Mouse (Mus musculus) midbrain, embryonic 11.5 days (tissue): Measurements from ENCODE around the gene Ibsp. TPM values are rescaled to one million over a fixed set of nuclear protein-coding genes. Genes with fewer than 3 reads are reported as not detected.

Experiments used
- ATAC-seq: fragments of 200-750 bp; cut with Nextera tagmentation; 2 replicates; pipeline ENCODE4 v1.8.0; 2017; ENCODE audit warnings: moderate TSS enrichment, moderate library complexity; ENCODE audit not compliant: low FRiP score
- DNase-seq: peaks from one replicate; pipeline ENCODE4 v3.0.0; 2015; ENCODE audit warnings: low spot score; ENCODE audit errors: missing footprints
- H3K27ac ChIP-seq: fragments of 300-500 bp; sonication (generic); 2 replicates; pipeline ENCODE4 v1.5.1; 2014; ENCODE audit warnings: low read depth, low read length
- H3K27me3 ChIP-seq: fragments of 300-500 bp; sonication (generic); 2 replicates; pipeline ENCODE4 v1.6.1; 2014; ENCODE audit warnings: mild to moderate bottlenecking, low read length, moderate library complexity, mixed read lengths; ENCODE audit not compliant: control insufficient read depth, insufficient read depth
- H3K36me3 ChIP-seq: fragments of 300-500 bp; sonication (generic); 2 replicates; pipeline ENCODE4 v1.6.1; 2014; ENCODE audit warnings: mild to moderate bottlenecking, low read length, moderate library complexity, mixed read lengths; ENCODE audit not compliant: control insufficient read depth, insufficient read depth
- H3K4me1 ChIP-seq: fragments of 300-500 bp; sonication (generic); 2 replicates; pipeline ENCODE4 v1.6.1; 2014; ENCODE audit warnings: low read length; ENCODE audit not compliant: control insufficient read depth, insufficient read depth
- H3K4me2 ChIP-seq: fragments of 300-500 bp; sonication (generic); 2 replicates; pipeline ENCODE4 v1.6.1; 2014; ENCODE audit warnings: mild to moderate bottlenecking, moderate library complexity
- H3K4me3 ChIP-seq: fragments of 300-500 bp; sonication (generic); 2 replicates; pipeline ENCODE4 v1.5.1; 2014; ENCODE audit warnings: low read depth, low read length
- H3K9ac ChIP-seq: fragments of 300-500 bp; sonication (generic); 2 replicates; pipeline ENCODE4 v1.6.1; 2014; ENCODE audit warnings: low read length
- H3K9me3 ChIP-seq: fragments of 300-500 bp; sonication (generic); 2 replicates; pipeline ENCODE4 v1.6.1; 2016; ENCODE audit warnings: low read length; ENCODE audit not compliant: control insufficient read depth
- WGBS: fragments of 180-500 bp; shearing (Covaris S2); extraction: QIAGEN DNeasy Blood & Tissue Kit; methylation state at CpG from one replicate; pipeline ENCODE4 v1.1.7; 2014; 5-methylcytosine and 5-hydroxymethylcytosine counted together
- microRNA-seq: library from miRNA; unstranded; fragments of <30 nt; microRNA quantifications from one replicate; pipeline ENCODE4, GENCODE M21; 2017
- polyA plus RNA-seq: library from polyadenylated mRNA; unstranded; fragments of >200 nt; fragmentation: Nextera tagmentation; extraction: Ambion mirVana; gene quantifications from 2 replicates; pipeline ENCODE4 v1.2.1, GENCODE M21; 2014

The Ibsp gene
- polyA plus RNA-seq, 1 experiment from 2014 or later: not detected

DNA sequence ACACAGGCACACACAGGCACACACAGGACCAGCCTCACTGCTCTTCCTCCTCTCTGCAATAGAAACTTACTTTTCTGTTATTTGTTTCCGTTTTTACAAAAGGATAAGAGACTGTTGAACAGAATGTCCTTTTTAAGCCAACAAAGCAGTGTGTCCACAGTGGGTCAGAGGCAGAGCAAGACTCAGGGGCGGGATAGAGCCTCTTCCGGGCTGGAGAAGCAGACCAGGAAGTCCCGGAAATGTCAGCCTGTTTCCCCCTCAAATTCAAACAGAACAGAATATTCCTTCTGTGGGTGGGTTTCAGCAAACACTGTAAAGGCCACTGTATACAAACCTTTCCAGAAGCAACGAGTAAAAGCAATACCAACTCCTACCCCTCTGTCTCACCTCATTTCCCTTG, 52.9 kb downstream of the Ibsp start:
- H3K27ac ChIP-seq: no peak overlapping the region
- H3K4me3 ChIP-seq: no peak overlapping the region
- H3K27me3 ChIP-seq: no peaks in the 10 kb centered on the region
- no peak overlapping the region for H3K4me2 ChIP-seq
- no peak overlapping the region for H3K9ac ChIP-seq
- no peak for ATAC-seq
- H3K9me3 ChIP-seq: no peaks in the 10 kb centered on the region
- peak; percentile 12 for DNase-seq
- 78% methylated on average over 5 of the region's 5 CpGs for WGBS
- no peaks in the 10 kb centered on the region for H3K36me3 ChIP-seq
- H3K4me1 ChIP-seq: no peaks in the 10 kb centered on the region

DNA sequence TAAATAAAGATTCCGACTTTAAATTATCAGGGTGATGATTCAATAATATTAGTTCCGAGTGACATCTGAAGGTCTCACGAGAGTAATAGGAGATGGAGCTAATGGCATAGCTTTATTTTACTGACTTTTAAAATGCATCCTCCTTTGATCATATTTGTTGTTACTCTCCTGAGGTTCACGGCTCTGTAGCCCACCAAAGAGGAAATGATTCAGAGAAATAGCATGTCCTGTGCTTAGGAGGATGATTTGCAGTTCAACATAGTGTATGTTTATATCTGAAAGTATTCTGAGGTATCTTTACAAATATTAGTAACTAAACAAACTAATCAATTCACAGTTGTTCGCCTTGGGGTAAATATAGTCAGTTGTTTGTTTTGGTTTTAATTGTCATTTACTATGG, 58.6 kb downstream of the Ibsp start:
- DNase-seq: no peak
- 88% methylated on average over 5 of the region's 5 CpGs for WGBS
- H3K9me3 ChIP-seq: no peaks in the 10 kb centered on the region
- H3K4me1 ChIP-seq: no peaks in the 10 kb centered on the region
- no peak overlapping the region for H3K4me3 ChIP-seq
- H3K27me3 ChIP-seq: no peaks in the 10 kb centered on the region
- no peak overlapping the region for H3K4me2 ChIP-seq
- H3K36me3 ChIP-seq: no peaks in the 10 kb centered on the region
- no peak for ATAC-seq
- no peak overlapping the region for H3K9ac ChIP-seq
- H3K27ac ChIP-seq: no peak overlapping the region

DNA sequence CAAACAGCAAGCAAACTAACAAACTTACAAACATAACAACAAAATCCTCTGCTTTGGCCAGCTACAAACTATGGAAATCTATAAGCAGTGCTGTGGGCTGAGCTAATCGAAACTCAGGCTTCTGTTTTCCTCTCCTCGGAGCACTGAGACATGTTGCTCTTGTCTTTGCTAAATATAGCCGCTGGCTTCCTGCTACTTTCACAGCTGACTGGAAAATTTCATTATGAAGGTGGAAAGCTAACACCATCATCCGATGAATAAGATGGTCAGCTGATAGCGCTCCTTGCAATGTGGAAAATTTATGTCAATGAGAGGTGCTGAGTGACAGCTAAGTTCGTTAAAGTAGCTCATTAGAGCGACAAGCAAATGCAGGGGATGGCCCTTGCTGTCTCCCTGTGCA, 59.6 kb downstream of the Ibsp start:
- Histone ChIP-seq H3K4me2 (no peak overlapping the region), H3K36me3 (no peaks in the 10 kb centered on the region), H3K4me3 (no peak overlapping the region), H3K4me1 (no peaks in the 10 kb centered on the region), H3K9me3 (no peaks in the 10 kb centered on the region), H3K27ac (no peak overlapping the region), H3K9ac (no peak overlapping the region), H3K27me3 (no peaks in the 10 kb centered on the region)
- DNase-seq: peak; percentile 57
- WGBS: 80% methylated on average over 7 of the region's 7 CpGs
- no peak for ATAC-seq

DNA sequence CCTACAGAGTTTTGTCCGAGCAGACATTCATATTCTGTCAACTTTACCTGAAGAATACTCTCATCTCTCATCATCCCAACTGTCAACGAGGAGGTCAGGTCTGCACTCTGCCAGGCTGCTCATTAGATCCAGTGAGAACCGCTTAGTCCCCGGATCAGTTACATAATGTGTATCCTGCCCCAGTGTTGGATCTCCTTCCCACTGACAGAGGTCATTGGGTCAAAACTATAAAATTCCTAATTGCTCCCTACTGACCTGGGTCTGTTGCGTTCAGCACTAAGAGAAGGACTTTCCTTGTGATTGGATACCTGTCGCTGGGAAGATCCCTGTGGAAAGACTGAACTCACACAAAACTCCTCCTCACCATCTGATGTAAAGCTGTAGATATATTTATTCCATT, 60.3 kb downstream of the Ibsp start:
- H3K27me3 ChIP-seq: no peaks in the 10 kb centered on the region
- H3K27ac ChIP-seq: no peak overlapping the region
- H3K4me3 ChIP-seq: no peak overlapping the region
- H3K4me1 ChIP-seq: no peaks in the 10 kb centered on the region
- DNase-seq: peak; percentile 35
- H3K36me3 ChIP-seq: no peaks in the 10 kb centered on the region
- no peaks in the 10 kb centered on the region for H3K9me3 ChIP-seq
- no peak overlapping the region for H3K9ac ChIP-seq
- no peak for ATAC-seq
- WGBS: 77% methylated on average over 6 of the region's 6 CpGs
- no peak overlapping the region for H3K4me2 ChIP-seq

Small RNA genes lying within 50 kb of the gene (microRNA-seq; reads per million reads assigned to microRNA genes)
- not detected for gene Gm23616

Other genes starting within 250 kb of the Ibsp start
- gene Gm17660, start 221.6 kb upstream of the Ibsp start, polyA plus RNA-seq: 0.29 TPM in 1 of 2 replicates, not detected in the other
- 49.8 and 58.3 TPM in 2 replicates for gene Sparcl1, start 185.4 kb upstream of the Ibsp start, polyA plus RNA-seq
- gene Dspp, start 128.5 kb upstream of the Ibsp start, polyA plus RNA-seq: not detected in 2 replicates
- gene Dmp1, start 96.6 kb upstream of the Ibsp start, polyA plus RNA-seq: 0.93 and 1.4 TPM in 2 replicates
- gene Mepe, start 26.2 kb downstream of the Ibsp start, polyA plus RNA-seq: not detected in 2 replicates
- gene Spp1, start 135.9 kb downstream of the Ibsp start, polyA plus RNA-seq: 6.8 and 8.2 TPM in 2 replicates
- gene Pkd2, start 160.3 kb downstream of the Ibsp start, polyA plus RNA-seq: 10.3 and 11.2 TPM in 2 replicates
- gene BC005561, start 209.2 kb downstream of the Ibsp start, polyA plus RNA-seq: 16.6 and 17.6 TPM in 2 replicates